Mouse (Mus musculus): Measurements from ENCODE around the gene Map3k11. TPM values are rescaled to one million over a fixed set of nuclear protein-coding genes. Genes with fewer than 3 reads are reported as not detected.

Gene Map3k11
- 51.2 TPM for total RNA-seq (2023)

GRCm38 (mm10) chr19:5688200-5689087 is at the start of gene Map3k11, which contains the start of gene Pcnx3:
Map3k11 (plus strand) TSS chr19:5688742.
Pcnx3 (minus strand) TSS chr19:5688908.

GRCm38 (mm10) chr19:5662981-5663913 is 25.3 kb upstream of the Map3k11 start, which contains the start of gene Sipa1:
Sipa1 (minus strand) TSS chr19:5663707.

GRCm38 (mm10) chr19:5704163-5704800 is 15.7 kb downstream of the Map3k11 start, which contains the start of gene Kcnk7:
Kcnk7 (plus strand) TSS chr19:5704367.

GRCm38 (mm10) chr19:5725767-5726515 is 37.4 kb downstream of the Map3k11 start, which contains the start of gene Ehbp1l1:
Ehbp1l1 (minus strand) TSS chr19:5726317.

GRCm38 (mm10) chr19:5729444-5729815 is 40.9 kb downstream of the Map3k11 start, which contains the start of gene Fam89b:
Fam89b (minus strand) TSS chr19:5729653.

GRCm38 (mm10) chr19:5740320-5741317 is 52.1 kb downstream of the Map3k11 start, which contains the start of gene Ltbp3:
Ltbp3 (plus strand) TSS chr19:5740904.

Other genes starting within 250 kb of the Map3k11 start
- gene Fosl1, start 241.2 kb upstream of the Map3k11 start, total RNA-seq (2023) = 0.71 TPM
- 7.5 TPM for gene Ccdc85b, start 230.8 kb upstream of the Map3k11 start, total RNA-seq (2023)
- 76.3 TPM for gene Fibp, start 228.1 kb upstream of the Map3k11 start, total RNA-seq (2023)
- gene Ctsw, start 220.2 kb upstream of the Map3k11 start, total RNA-seq (2023) = 54.6 TPM
- gene Efemp2, start 214.8 kb upstream of the Map3k11 start, total RNA-seq (2023) = 1.6 TPM
- 47.9 TPM for gene Mus81, start 200.3 kb upstream of the Map3k11 start, total RNA-seq (2023)
- 1,409 TPM for gene Cfl1, start 198.3 kb upstream of the Map3k11 start, total RNA-seq (2023)
- gene 1700020D05Rik, start 185.0 kb upstream of the Map3k11 start, total RNA-seq (2023) = 1.4 TPM
- gene Snx32, start 178.2 kb upstream of the Map3k11 start, total RNA-seq (2023) = 6.6 TPM
- not detected for gene Ovol1, start 128.1 kb upstream of the Map3k11 start, total RNA-seq (2023)
- gene Ap5b1, start 120.7 kb upstream of the Map3k11 start, total RNA-seq (2023) = 24.4 TPM
- gene Rnaseh2c, start 86.9 kb upstream of the Map3k11 start, total RNA-seq (2023) = 97.8 TPM
- gene Kat5, start 78.5 kb upstream of the Map3k11 start, total RNA-seq (2023) = 120 TPM
- 154 TPM for gene Rela, start 51.3 kb upstream of the Map3k11 start, total RNA-seq (2023)
- 202 TPM for gene Sipa1, start 25.0 kb upstream of the Map3k11 start, total RNA-seq (2023)
- 191 TPM for gene Pcnx3, start 166 bp downstream of the Map3k11 start, total RNA-seq (2023)
- not detected for gene Kcnk7, start 15.6 kb downstream of the Map3k11 start, total RNA-seq (2023)
- gene Ehbp1l1, start 37.6 kb downstream of the Map3k11 start, total RNA-seq (2023) = 25.5 TPM
- 33.6 TPM for gene Fam89b, start 40.9 kb downstream of the Map3k11 start, total RNA-seq (2023)
- 2.5 TPM for gene Ltbp3, start 52.2 kb downstream of the Map3k11 start, total RNA-seq (2023)
- gene Scyl1, start 82.7 kb downstream of the Map3k11 start, total RNA-seq (2023) = 76.3 TPM
- 161 TPM for gene Frmd8, start 186.5 kb downstream of the Map3k11 start, total RNA-seq (2023)
- 29.7 TPM for gene Slc25a45, start 189.1 kb downstream of the Map3k11 start, total RNA-seq (2023)
- gene Tigd3, start 205.4 kb downstream of the Map3k11 start, total RNA-seq (2023) = 2.4 TPM
- 153 TPM for gene Dpf2, start 224.3 kb downstream of the Map3k11 start, total RNA-seq (2023)
- 0.38 TPM for gene Cdc42ep2, start 236.1 kb downstream of the Map3k11 start, total RNA-seq (2023)

Data from CD4-positive naive resting alpha-beta T cell, adult 57 days (primary cell).